Mouse (Mus musculus) embryonic facial prominence, embryonic 11.5 days (tissue): ENCODE data around the gene 4933417A18Rik. TPM values are rescaled to one million over a fixed set of nuclear protein-coding genes. Genes with fewer than 3 reads are reported as not detected.
A peak's percentile ranks its signal among the peaks of the same experiment; 100 is the strongest.
"Not testable (repeated sequence)": the region's sequence is repeated elsewhere in the genome, so short reads cannot be mapped to it uniquely, and the experiment has no call there.

Experiments
- ATAC-seq: fragments of 200-750 bp; cut with Nextera tagmentation; replicated peaks from 2 replicates; pipeline ENCODE4 v1.8.0; 2017; ENCODE audit warnings: low read depth; ENCODE audit not compliant: insufficient number of reproducible peaks, low FRiP score, low TSS enrichment
- DNase-seq: peaks from one replicate; pipeline ENCODE4 v3.0.0-alpha.2; 2015; ENCODE audit warnings: low spot score
- H3K27ac ChIP-seq: fragments of 300-500 bp; sonication (generic); replicated peaks from 2 replicates; pipeline ENCODE4 v1.5.1; 2014; ENCODE audit warnings: mild to moderate bottlenecking, low read depth, low read length, control low read depth
- H3K27me3 ChIP-seq: fragments of 300-500 bp; sonication (generic); 2 replicates; pipeline ENCODE4 v1.6.1; 2014; ENCODE audit warnings: mild to moderate bottlenecking, low read length, moderate library complexity, mixed read lengths; ENCODE audit not compliant: control insufficient read depth, insufficient read depth
- H3K36me3 ChIP-seq: fragments of 300-500 bp; sonication (generic); replicated peaks from 2 replicates; pipeline ENCODE4 v1.6.1; 2014; ENCODE audit warnings: low read depth, mild to moderate bottlenecking, low read length, moderate library complexity, mixed read lengths; ENCODE audit not compliant: control insufficient read depth, insufficient read depth
- H3K4me1 ChIP-seq: fragments of 300-500 bp; sonication (generic); 2 replicates; pipeline ENCODE4 v1.6.1; 2014; ENCODE audit warnings: low read length, mixed read lengths; ENCODE audit not compliant: control insufficient read depth, insufficient read depth
- H3K4me2 ChIP-seq: fragments of 300-500 bp; sonication (generic); 2 replicates; pipeline ENCODE4 v1.6.1; 2014; ENCODE audit warnings: low read depth, mild to moderate bottlenecking, control low read depth, low read length, moderate library complexity
- H3K4me3 ChIP-seq: fragments of 300-500 bp; sonication (generic); 2 replicates; pipeline ENCODE4 v1.5.1; 2014; ENCODE audit warnings: low read depth, low read length, control low read depth
- H3K9ac ChIP-seq: fragments of 300-500 bp; sonication (generic); replicated peaks from 2 replicates; pipeline ENCODE4 v1.6.1; 2014; ENCODE audit warnings: mild to moderate bottlenecking, control low read depth, low read length
- H3K9me3 ChIP-seq: fragments of 300-500 bp; sonication (generic); replicated peaks from 2 replicates; pipeline ENCODE4 v1.6.1; 2016; ENCODE audit warnings: mild to moderate bottlenecking, low read length, inconsistent platforms, mixed read lengths; ENCODE audit not compliant: control insufficient read depth
- WGBS: fragments of 180-500 bp; shearing (Covaris S2); extraction: QIAGEN DNeasy Blood & Tissue Kit; methylation state at CpG from one replicate; pipeline ENCODE4 v1.1.7; 2014; 5-methylcytosine and 5-hydroxymethylcytosine counted together
- polyA plus RNA-seq: library from polyadenylated mRNA; unstranded; fragments of >200 nt; fragmentation: Nextera tagmentation; extraction: Ambion mirVana; gene quantifications from 2 replicates; pipeline ENCODE4 v1.2.1, GENCODE M21; 2014

The 4933417A18Rik gene
- polyA plus RNA-seq, 1 experiment from 2014 or later, result not detected

DNA sequence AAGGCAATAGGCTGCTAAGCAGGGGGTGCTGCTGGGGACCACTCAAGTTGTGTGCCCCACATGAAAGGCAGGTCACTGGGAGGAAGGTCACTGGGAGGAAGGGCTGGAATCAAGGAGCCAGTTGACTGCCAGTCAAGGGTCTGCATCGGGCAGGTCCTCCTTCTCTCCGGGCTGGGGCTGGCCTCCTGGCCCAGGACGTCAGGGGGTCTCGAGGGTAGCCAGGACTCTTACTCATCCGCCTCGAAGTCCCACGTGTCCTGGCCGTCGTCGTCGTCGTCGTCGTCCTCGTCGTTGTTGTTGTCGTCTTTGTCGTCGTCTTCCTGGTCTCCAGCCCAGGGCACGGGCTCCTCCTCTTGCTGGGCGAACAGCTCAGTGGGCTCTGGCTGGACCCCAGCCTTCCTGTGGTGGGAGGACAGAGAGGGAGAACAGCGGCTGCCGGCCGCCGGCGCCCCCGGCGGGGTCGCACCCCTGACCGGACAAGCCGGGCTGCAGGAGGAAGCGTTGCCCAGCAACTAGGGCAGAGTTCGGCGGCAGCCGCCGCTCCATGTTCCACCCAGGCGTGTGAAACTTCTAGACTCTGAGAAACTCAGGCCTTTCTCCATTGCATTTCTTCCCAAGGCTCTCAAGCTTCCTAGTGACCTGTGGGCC is 7.6 kb upstream of the 4933417A18Rik start:
- no peak for ATAC-seq
- H3K4me3 ChIP-seq, result peak overlapping the region; percentile 4; the same call in 1 of the 2 replicates

DNA sequence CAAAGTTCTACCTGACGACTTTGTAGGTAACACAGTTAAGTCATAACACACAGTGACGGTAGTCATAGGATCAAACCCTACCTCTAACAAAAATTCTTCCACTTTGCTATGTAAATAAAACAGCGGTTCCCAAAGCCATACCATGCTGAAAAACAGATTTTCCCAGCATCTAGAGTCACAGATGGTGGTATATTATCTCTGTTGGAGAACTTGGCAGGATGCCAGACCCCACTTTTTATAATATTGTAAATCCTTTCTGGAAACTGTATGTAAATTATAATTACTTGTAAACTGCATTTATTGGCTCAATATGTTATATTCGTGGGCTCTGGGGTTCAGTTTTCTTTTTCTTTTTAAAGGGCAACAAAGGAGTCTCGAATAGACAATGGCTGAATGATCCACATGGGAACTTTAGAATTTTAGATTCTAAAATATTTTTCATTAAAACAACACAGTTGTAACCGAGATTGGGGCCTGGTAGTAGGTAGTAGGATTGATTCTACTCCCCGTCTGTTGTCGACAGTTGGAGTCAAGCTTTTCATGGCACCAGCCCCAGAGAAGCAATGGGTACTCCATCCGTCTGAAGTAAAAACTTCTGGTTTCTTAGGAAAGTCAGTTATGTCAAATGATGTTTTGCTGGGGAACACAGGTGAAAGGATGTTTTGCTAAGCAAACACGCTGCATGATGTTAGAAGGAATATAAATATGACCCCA is 10.9 kb downstream of the 4933417A18Rik start:
- no peak overlapping the region for H3K27ac ChIP-seq
- H3K36me3 ChIP-seq, result no peaks in the 10 kb centered on the region
- H3K9me3 ChIP-seq, result no peaks in the 10 kb centered on the region
- no peak for DNase-seq
- no peak for ATAC-seq
- no peak overlapping the region for H3K4me2 ChIP-seq
- H3K4me3 ChIP-seq, result no peak overlapping the region
- 83% methylated on average over 10 of the region's 10 CpGs for WGBS
- no peaks in the 10 kb centered on the region for H3K4me1 ChIP-seq
- H3K9ac ChIP-seq, result no peak overlapping the region
- H3K27me3 ChIP-seq, result no peaks in the 10 kb centered on the region

More for the DNA sequence above, 7.6 kb upstream of the 4933417A18Rik start:
- Histone ChIP-seq H3K4me1 (no peaks in the 10 kb centered on the region), H3K9ac (peak overlapping the region; percentile 35; the same call in 1 of the 2 replicates), H3K36me3 (no peaks in the 10 kb centered on the region), H3K27me3 (no peaks in the 10 kb centered on the region), H3K27ac (no peak overlapping the region), H3K9me3 (no peaks in the 10 kb centered on the region), H3K4me2 (peak overlapping the region; percentile 38)
- WGBS, result 35% methylated on average over 36 of the region's 37 CpGs
- DNase-seq, result peak; percentile 32

DNA sequence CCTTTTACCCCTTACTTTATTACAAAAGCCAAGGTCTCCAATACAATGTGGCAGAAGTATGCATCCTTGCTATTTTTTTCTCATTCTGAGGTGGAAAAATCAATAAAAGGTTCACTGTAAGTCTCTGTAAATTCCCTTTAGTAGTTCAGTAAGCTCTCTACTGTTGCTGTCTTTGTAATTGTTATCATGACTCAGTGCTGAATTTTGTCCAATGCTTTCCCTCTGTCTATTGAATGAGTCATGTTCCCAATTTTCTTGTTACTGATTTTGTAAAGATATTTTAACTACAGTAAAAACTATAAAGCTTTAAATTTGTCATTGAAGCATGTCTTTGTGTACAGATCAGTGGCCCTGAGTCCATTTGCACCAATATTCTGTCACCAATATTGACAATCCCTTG is 18.2 kb downstream of the 4933417A18Rik start:
- Histone ChIP-seq H3K4me2 (no peak overlapping the region), H3K36me3 (no peaks in the 10 kb centered on the region)
- ATAC-seq, result no peak

DNA sequence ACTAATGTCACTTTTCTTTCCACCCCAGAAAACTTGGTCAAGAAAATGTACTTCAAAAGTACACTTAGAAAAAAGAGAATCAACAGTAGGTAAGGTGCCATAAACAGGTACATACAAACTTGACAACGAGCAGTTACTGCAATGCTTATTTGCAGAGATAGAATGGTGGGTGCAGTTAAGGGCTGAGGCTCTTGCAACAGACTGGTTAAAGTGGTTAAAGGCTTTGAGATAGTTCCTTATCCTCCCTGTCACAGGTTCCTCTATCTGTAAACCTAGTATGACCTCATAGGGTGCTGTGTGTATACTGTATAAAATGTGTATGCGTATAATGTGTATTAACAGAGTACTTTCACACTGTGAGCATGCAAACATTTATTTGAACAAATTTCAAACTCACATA is 27.2 kb downstream of the 4933417A18Rik start:
- not testable (repeated sequence) for H3K36me3 ChIP-seq, ATAC-seq

More for the DNA sequence above, 18.2 kb downstream of the 4933417A18Rik start:
- no peaks in the 10 kb centered on the region for H3K27me3 ChIP-seq
- no peak overlapping the region for H3K27ac ChIP-seq
- no peak overlapping the region for H3K9ac ChIP-seq
- DNase-seq, result no peak
- no peaks in the 10 kb centered on the region for H3K9me3 ChIP-seq
- no peak overlapping the region for H3K4me3 ChIP-seq
- H3K4me1 ChIP-seq, result no peaks in the 10 kb centered on the region

DNA sequence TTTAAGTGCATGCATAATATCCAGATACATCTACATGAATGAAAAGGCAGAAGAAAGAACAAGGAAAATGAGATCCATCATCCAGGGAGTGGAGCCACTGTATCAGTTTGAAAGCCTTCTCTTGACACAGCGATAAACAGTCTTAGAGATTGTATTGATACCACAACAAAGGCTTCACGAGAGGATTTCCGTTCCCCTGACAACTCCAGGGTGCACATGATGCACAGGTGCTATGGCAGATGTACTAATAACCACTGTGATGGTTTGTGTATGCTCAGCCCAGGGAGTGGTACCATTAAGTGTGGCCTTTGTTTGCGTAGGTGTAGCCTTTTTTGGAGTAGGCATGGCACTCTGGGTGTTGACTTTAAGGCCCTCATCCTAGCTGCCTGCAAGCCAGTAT is 32.7 kb downstream of the 4933417A18Rik start:
- Histone ChIP-seq H3K9ac (no peak overlapping the region), H3K4me1 (no peaks in the 10 kb centered on the region), H3K27me3 (no peaks in the 10 kb centered on the region), H3K36me3 (no peaks in the 10 kb centered on the region), H3K27ac (no peak overlapping the region), H3K4me2 (no peak overlapping the region), H3K9me3 (no peaks in the 10 kb centered on the region), H3K4me3 (no peak overlapping the region)
- 86% methylated on average over 4 of the region's 4 CpGs for WGBS
- DNase-seq (no peak), ATAC-seq (no peak)

More for the DNA sequence above, 27.2 kb downstream of the 4933417A18Rik start:
- H3K9ac ChIP-seq, H3K4me2 ChIP-seq, H3K9me3 ChIP-seq, H3K4me3 ChIP-seq, DNase-seq, H3K4me1 ChIP-seq, H3K27ac ChIP-seq, H3K27me3 ChIP-seq: not testable (repeated sequence)
- WGBS, result 93% methylated on average over 2 of the region's 2 CpGs

DNA sequence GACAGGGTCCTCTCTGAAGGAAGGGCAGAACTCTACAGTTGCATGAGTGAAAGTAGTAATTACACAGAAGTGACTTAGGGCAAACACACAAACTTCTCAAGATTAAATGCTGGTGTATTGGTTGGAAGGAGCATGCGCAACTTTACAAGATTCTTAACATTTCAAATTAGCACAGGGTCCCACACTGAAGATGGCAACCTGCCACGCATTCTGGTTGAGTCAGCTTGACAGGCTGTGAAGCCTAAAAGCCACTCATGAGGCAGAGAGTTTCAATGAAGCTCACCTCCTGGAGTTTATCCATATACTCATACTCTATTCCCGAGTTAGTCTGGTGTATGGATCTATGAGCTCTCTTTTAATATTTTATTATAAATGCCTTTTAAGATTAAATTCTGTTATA is 33.9 kb downstream of the 4933417A18Rik start:
- not testable (repeated sequence) for DNase-seq
- WGBS, result 88% methylated on average over 3 of the region's 3 CpGs

DNA sequence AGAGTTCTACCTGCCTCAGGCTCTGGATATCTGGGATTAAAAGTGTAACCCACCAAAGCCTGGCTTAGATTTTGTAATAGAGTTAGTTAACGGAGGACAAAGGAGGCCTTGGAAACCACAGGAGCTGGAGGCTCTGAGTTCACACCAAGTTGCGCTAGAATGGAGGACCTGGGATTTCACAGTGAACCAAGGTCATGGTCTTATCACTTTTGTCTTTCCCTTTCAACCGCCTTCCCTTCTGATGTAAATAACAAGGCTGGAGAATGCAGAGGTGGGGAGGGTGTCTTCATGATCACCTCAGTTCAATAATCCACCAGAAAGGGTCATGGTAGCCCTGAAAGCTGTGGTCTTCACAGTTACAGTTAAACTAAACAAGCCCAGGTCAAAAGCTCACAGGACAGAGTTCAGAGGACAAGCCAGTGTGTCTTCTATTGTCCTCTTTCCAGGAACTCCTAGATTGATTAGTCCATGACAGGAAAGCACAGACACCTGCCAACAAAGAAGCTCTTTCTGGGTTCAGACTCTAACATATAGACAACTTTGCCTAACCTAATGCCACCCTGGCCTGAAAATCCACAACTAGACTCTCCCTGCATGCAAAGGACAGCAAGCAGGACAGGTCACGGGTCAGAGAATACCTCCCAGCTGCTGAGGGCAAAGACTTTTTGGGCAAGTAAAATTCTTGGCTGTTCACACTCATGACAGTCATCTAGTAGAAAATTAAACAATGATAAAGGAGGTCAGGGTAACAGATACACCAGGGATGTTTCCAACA is 37.0 kb downstream of the 4933417A18Rik start:
- Histone ChIP-seq H3K27ac (no peak overlapping the region), H3K9me3 (no peaks in the 10 kb centered on the region), H3K4me3 (no peak overlapping the region), H3K36me3 (no peaks in the 10 kb centered on the region), H3K27me3 (peaks cover 8% of the 10 kb centered on the region), H3K4me2 (no peak overlapping the region), H3K9ac (no peak overlapping the region), H3K4me1 (no peaks in the 10 kb centered on the region)
- DNase-seq, result no peak
- WGBS, result 80% methylated on average over 4 of the region's 4 CpGs
- no peak for ATAC-seq

More for the DNA sequence above, 33.9 kb downstream of the 4933417A18Rik start:
- H3K27ac ChIP-seq, H3K9ac ChIP-seq, ATAC-seq, H3K4me2 ChIP-seq, H3K36me3 ChIP-seq, H3K4me3 ChIP-seq, H3K4me1 ChIP-seq, H3K27me3 ChIP-seq, H3K9me3 ChIP-seq: not testable (repeated sequence)
